Mouse (Mus musculus) colon, adult 2 months (tissue): ENCODE measurements around the gene Krt86. TPM values are rescaled to one million over a fixed set of nuclear protein-coding genes. Genes with fewer than 3 reads are reported as not detected.

Experiments used
- polyA plus RNA-seq: library from polyadenylated mRNA; depleted of rRNA; stranded (reverse); fragments of >200 nt; gene quantifications from 2 replicates; pipeline ENCODE4 v1.2.3, GENCODE M21; 2012; rRNA removed

The Krt86 gene
- not detected in 2 replicates for polyA plus RNA-seq

DNA sequence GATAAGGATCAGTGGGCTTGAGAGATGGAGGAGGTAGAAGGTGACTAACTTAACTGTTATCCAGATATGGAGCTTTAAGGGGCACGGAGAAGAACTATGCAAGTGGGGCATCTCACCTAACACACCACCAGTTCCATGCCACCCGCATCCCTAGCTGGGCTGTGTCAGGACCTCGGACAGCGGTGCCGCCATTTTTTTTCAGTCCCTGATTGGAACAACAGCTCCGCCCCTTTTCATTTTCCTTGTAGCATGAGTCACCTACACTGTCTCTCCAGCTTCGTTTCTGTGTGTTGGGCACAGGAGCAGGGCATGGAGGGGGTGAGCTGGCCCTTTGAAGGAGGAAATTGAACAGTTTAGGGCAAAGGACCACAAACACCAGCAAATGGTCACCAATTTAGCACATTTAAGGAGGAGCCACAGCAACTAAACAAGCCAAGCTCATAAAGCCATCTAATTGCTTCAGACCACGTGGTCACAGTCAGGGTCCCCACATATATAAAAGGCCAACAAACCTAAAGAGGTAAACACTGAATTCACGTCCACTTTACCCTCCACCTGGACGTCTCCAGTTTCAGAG, at the start of gene Krt86:
Gene Krt86 (plus strand): TSS at position 527 of the 577 bp plus-strand sequence.

GRCm38 (mm10) chr15:101438555-101438954, 34.7 kb upstream of the Krt86 start, which contains the start of gene Krt87:
Krt87 (minus strand) TSS chr15:101438804.

DNA sequence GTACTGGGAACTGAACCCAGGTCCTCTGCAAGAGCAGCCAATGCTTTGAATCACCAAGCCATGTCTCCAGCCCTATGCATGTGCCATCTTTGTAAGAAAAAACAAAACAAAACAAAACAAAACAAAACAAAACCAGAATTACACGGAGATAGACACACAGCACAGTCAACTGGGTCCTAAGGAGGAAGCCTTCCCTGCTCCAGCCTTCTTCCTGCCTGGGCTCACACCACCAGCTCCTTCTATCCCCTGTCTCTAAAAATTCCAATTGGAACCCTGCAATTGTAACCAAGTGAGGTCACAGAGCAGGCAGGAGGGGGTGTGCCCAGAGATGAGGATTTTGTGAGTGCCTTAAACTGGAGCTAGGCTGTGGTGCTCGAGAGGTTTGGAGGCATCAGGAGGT, 25.8 kb upstream of the Krt86 start, which contains the start of gene Krt88:
Gene Krt88 (plus strand): TSS at position 301 of the 400 bp plus-strand sequence.

GRCm38 (mm10) chr15:101463651-101464050, 9.6 kb upstream of the Krt86 start, which contains the start of gene Krt81:
Krt81 (minus strand) TSS chr15:101463751.

DNA sequence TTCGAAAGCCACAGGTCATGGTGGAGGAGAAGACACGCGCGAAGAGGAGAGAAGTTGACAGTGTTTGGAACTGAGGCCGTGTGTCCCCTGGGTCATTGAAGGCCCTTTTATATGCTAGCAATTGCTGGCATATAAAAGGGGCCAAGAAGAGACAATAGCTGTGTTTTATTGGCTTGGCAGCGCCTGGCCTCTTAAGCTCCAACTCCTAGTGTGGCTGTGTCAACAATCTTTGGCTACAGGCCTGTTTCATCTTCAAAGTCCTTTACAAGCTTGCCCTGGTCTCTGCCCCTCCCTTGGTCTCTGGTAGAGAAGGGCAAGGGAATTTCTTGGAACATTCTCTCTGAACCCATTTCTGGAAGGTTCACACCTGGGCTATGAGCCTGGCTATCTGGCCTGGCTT, 18.2 kb downstream of the Krt86 start, which contains the start of gene Krt83:
Gene Krt83 (minus strand): TSS at position 82 of the 400 bp plus-strand sequence.

DNA sequence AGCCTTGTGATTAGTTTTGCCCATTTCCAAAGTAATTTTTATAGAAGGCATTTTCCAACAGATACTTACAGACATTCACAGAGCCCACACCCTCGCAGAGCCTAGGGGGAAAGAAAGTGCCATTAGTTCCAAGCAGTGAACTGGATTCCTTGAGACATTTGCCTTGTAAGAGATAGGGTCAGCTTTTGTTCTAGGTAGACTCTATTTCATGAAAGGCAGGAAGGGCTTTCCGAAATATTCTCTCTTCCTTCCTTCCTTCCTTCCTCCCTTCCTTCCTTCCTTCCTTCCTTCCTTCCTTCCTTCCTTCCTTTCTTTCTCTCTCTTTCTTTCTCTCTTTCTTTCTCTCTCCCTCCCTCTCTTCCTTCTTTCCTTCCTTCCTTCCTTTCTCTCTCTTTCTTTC, 43.9 kb downstream of the Krt86 start, which contains the start of gene Gm49425:
Gene Gm49425 (minus strand): TSS at position 101 of the 400 bp plus-strand sequence.

Other genes with a start within 250 kb of the Krt86 start
- 11.3 and 14.6 TPM in 2 replicates for gene Grasp, start 249.3 kb upstream of the Krt86 start, polyA plus RNA-seq
- gene Nr4a1, start 219.2 kb upstream of the Krt86 start, polyA plus RNA-seq: 17.2 and 17.8 TPM in 2 replicates
- 58.0 and 64.1 TPM in 2 replicates for gene Atg101, start 189.2 kb upstream of the Krt86 start, polyA plus RNA-seq
- gene 6030408B16Rik, start 180.3 kb upstream of the Krt86 start, polyA plus RNA-seq: 0.28 and 0.51 TPM in 2 replicates
- 2.5 and 2.9 TPM in 2 replicates for gene Krt80, start 103.3 kb upstream of the Krt86 start, polyA plus RNA-seq
- gene Krt7, start 62.4 kb upstream of the Krt86 start, polyA plus RNA-seq: 71.1 and 72.9 TPM in 2 replicates
- 2.8 and 3.7 TPM in 2 replicates for gene Krt87, start 34.7 kb upstream of the Krt86 start, polyA plus RNA-seq
- not detected in 2 replicates for gene Krt88, start 25.7 kb upstream of the Krt86 start, polyA plus RNA-seq
- not detected in 2 replicates for gene Krt81, start 9.7 kb upstream of the Krt86 start, polyA plus RNA-seq
- 0.63 and 0.72 TPM in 2 replicates for gene Krt83, start 18.0 kb downstream of the Krt86 start, polyA plus RNA-seq
- not detected in 2 replicates for gene Gm49425, start 43.8 kb downstream of the Krt86 start, polyA plus RNA-seq
- 1.0 and 1.2 TPM in 2 replicates for gene Krt84, start 59.3 kb downstream of the Krt86 start, polyA plus RNA-seq
- not detected in 2 replicates for gene Krt82, start 77.2 kb downstream of the Krt86 start, polyA plus RNA-seq
- 0.03 TPM in 1 of 2 replicates, not detected in the other for gene Krt90, start 89.5 kb downstream of the Krt86 start, polyA plus RNA-seq
- not detected in 2 replicates for gene Krt75, start 100.4 kb downstream of the Krt86 start, polyA plus RNA-seq
- gene Gm5414, start 154.7 kb downstream of the Krt86 start, polyA plus RNA-seq: not detected in 2 replicates
- gene Gm5478, start 173.9 kb downstream of the Krt86 start, polyA plus RNA-seq: not detected in 2 replicates
- not detected in 2 replicates for gene Krt6b, start 206.8 kb downstream of the Krt86 start, polyA plus RNA-seq
- 0.06 TPM in 1 of 2 replicates, not detected in the other for gene Krt6a, start 220.8 kb downstream of the Krt86 start, polyA plus RNA-seq
- 0.08 and 0.44 TPM in 2 replicates for gene Krt5, start 239.4 kb downstream of the Krt86 start, polyA plus RNA-seq